Mouse (Mus musculus) heart, embryonic 15.5 days (tissue): ENCODE results near the gene Hspa2. TPM values are rescaled to one million over a fixed set of nuclear protein-coding genes. Genes with fewer than 3 reads are reported as not detected.
"Not testable (repeated sequence)": the region's sequence is repeated elsewhere in the genome, so short reads cannot be mapped to it uniquely, and the experiment has no call there.

Experiments used
- ATAC-seq: fragments of 200-750 bp; cut with Nextera tagmentation; replicated peaks from 2 replicates; pipeline ENCODE4 v1.8.0; 2017; ENCODE audit warnings: low read depth, moderate TSS enrichment; ENCODE audit not compliant: insufficient number of reproducible peaks, insufficient read depth, low FRiP score
- H3K27ac ChIP-seq: fragments of 300-500 bp; sonication (generic); 2 replicates; pipeline ENCODE4 v1.5.1; 2015; ENCODE audit warnings: mild to moderate bottlenecking, inconsistent platforms
- H3K27me3 ChIP-seq: fragments of 300-500 bp; sonication (generic); 2 replicates; pipeline ENCODE4 v1.6.1; 2015; ENCODE audit warnings: inconsistent platforms
- H3K36me3 ChIP-seq: fragments of 300-500 bp; sonication (generic); 2 replicates; pipeline ENCODE4 v1.6.1; 2015; ENCODE audit warnings: mild to moderate bottlenecking, inconsistent platforms
- H3K4me1 ChIP-seq: fragments of 300-500 bp; sonication (generic); replicated peaks from 2 replicates; pipeline ENCODE4 v1.6.1; 2015; ENCODE audit warnings: inconsistent platforms
- H3K4me2 ChIP-seq: fragments of 300-500 bp; sonication (generic); 2 replicates; pipeline ENCODE4 v1.6.1; 2015; ENCODE audit warnings: inconsistent platforms, mild to moderate bottlenecking, moderate library complexity
- H3K4me3 ChIP-seq: fragments of 300-500 bp; sonication (generic); 2 replicates; pipeline ENCODE4 v1.5.1; 2015; ENCODE audit warnings: mild to moderate bottlenecking, inconsistent platforms
- H3K9ac ChIP-seq: fragments of 300-500 bp; sonication (generic); 2 replicates; pipeline ENCODE4 v1.6.1; 2015; ENCODE audit warnings: mild to moderate bottlenecking, inconsistent platforms
- H3K9me3 ChIP-seq: fragments of 300-500 bp; sonication (generic); replicated peaks from 2 replicates; pipeline ENCODE4 v1.6.1; 2016; ENCODE audit warnings: inconsistent platforms
- WGBS: fragments of 180-500 bp; shearing (Covaris S2); methylation state at CpG from one replicate; pipeline ENCODE4 v1.1.7; 2015; ENCODE audit warnings: mixed read lengths; 5-methylcytosine and 5-hydroxymethylcytosine counted together
- polyA plus RNA-seq: library from polyadenylated mRNA; unstranded; fragments of >200 nt; fragmentation: Nextera tagmentation; extraction: Ambion mirVana; gene quantifications from 2 replicates; pipeline ENCODE4 v1.2.1, GENCODE M21; 2015

Gene Hspa2
- polyA plus RNA-seq, 1 experiment from 2014 or later, result 15.5 TPM

DNA sequence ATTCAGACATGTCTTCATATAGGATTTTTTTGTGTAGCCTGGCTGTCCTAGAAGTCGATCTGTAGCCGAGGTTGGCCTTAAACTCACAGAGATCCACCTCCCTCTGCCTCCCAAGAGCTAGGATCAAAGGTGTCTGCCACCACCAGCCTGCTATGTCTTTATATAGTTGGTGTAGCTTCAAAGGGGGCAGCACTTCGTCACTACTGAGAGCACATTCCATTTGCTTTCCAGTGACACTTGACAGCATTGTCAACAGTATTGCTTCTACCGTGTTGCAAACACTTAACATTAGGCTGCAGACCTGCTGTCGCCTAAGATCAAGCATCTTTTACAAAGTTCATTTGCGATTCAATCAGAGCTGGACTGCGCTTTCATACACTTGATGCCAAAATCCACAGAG, 30.1 kb downstream of the Hspa2 start:
- peak overlapping the region; percentile 16 for H3K4me3 ChIP-seq
- peak overlapping the region; percentile 64 for H3K4me2 ChIP-seq
- H3K27me3 ChIP-seq, result peaks cover 9% of the 10 kb centered on the region
- H3K27ac ChIP-seq, result no peak overlapping the region
- H3K9ac ChIP-seq, result no peak overlapping the region
- H3K4me1 ChIP-seq, result peaks cover 20% of the 10 kb centered on the region
- no peaks in the 10 kb centered on the region for H3K36me3 ChIP-seq
- 26% methylated on average over 7 of the region's 7 CpGs for WGBS
- ATAC-seq, result no peak; the same call in 1 of the 2 replicates
- no peaks in the 10 kb centered on the region for H3K9me3 ChIP-seq

DNA sequence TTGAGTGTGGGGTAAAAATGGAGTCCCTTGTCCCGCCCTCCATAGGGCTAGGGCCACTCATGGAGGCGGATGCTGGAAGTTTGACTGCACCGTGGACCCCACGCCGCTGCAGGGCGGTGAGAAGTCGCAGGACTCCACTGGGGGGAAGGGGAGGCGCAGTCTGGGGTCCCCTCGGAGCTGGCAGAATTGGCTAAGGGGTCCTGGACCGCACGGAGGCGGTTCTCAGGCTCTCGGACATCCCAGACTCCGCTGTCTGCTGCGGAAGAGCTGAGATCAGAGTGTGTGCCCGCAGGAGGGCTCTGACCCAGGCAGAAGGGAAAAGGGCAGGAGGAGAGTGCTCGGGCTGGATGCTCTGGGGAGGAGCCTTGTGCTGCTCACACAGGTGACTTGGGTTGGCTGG, 31.1 kb downstream of the Hspa2 start:
- no peak overlapping the region for H3K27ac ChIP-seq
- no peaks in the 10 kb centered on the region for H3K36me3 ChIP-seq
- peaks cover 20% of the 10 kb centered on the region for H3K4me1 ChIP-seq
- WGBS, result 3% methylated on average over 17 of the region's 17 CpGs
- peak overlapping the region; percentile 45 for H3K4me3 ChIP-seq
- H3K4me2 ChIP-seq, result peak overlapping the region; percentile 64
- H3K9ac ChIP-seq, result peak overlapping the region; percentile 29; the same call in 1 of the 2 replicates
- H3K27me3 ChIP-seq, result peaks cover 9% of the 10 kb centered on the region
- H3K9me3 ChIP-seq, result no peaks in the 10 kb centered on the region
- ATAC-seq, result 0 out of 2 replicates have a peak, but pooled peaks have one; percentile 58

DNA sequence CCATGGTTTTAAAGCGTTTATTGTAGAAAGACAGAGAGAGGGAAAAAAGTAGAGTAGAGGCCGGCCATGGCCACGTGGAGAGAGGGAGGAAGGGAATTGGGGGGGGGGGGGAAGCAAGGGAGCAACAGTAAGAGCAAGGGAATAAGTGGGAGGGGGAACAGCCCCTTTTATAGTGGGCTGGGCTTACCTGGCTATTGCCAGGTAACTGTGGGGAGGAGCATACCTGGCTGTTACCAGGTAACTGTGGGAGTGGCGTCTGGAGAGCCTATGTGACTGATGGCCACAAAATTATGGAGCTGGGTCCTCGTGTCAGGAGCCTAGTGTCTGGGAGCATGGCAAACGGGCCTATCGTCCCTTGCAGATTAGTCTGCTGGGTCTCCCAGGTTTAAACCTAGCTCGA, 31.6 kb downstream of the Hspa2 start:
- Histone ChIP-seq H3K4me2 (peak overlapping the region; percentile 64), H3K9ac (no peak overlapping the region)

DNA sequence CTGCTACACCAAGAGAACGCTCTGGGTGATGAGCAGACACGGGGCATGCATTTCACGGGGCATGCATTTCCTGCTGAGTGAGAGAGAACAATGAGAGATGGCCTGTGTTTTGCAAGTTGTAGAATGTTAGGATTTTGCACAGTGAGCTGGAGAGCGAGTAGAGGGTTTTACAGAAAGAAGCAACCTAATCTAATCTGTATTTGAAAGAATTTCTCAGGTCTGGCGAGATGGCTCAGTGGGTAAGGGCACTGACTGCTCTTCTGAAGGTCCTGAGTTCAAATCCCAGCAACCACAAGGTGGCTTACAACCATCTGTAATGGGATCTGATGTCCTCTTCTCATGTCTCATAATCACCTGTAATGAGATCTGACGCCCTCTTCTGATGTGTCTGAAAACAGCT, 39.5 kb downstream of the Hspa2 start:
- not testable (repeated sequence) for H3K4me2 ChIP-seq, H3K36me3 ChIP-seq, ATAC-seq, H3K27me3 ChIP-seq, H3K9ac ChIP-seq, H3K27ac ChIP-seq, H3K4me3 ChIP-seq, H3K9me3 ChIP-seq
- 71% methylated on average over 6 of the region's 6 CpGs for WGBS
- H3K4me1 ChIP-seq, result peaks cover 12% of the 10 kb centered on the region

More for the DNA sequence above, 31.6 kb downstream of the Hspa2 start:
- H3K4me1 ChIP-seq, result peaks cover 18% of the 10 kb centered on the region
- peak overlapping the region; percentile 45 for H3K4me3 ChIP-seq
- no peak for ATAC-seq
- 52% methylated on average over 8 of the region's 8 CpGs for WGBS
- no peaks in the 10 kb centered on the region for H3K9me3 ChIP-seq
- no peak overlapping the region for H3K27ac ChIP-seq
- peaks cover 9% of the 10 kb centered on the region for H3K27me3 ChIP-seq
- H3K36me3 ChIP-seq, result no peaks in the 10 kb centered on the region

DNA sequence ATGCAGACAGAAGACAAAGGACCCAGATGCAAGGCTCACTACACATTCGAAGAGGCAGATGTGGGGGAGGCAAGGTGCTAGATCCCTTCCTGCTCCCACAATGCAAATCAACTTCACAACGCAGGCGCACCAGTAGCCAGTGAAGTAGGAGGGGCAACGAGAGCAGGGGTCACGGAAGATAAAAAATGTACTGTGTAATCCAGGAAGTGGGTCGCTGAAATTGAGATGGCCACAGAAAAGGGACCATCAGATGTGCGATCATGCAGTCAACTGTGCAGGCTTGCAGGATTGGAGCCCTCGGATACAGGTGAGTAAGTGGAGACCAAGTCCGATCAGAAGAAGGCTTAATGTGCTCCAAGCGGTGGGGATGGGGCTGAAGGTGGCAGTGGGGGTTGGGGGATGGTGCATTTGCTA, 40.4 kb downstream of the Hspa2 start:
- Histone ChIP-seq H3K36me3 (no peaks in the 10 kb centered on the region), H3K27ac (no peak overlapping the region)

DNA sequence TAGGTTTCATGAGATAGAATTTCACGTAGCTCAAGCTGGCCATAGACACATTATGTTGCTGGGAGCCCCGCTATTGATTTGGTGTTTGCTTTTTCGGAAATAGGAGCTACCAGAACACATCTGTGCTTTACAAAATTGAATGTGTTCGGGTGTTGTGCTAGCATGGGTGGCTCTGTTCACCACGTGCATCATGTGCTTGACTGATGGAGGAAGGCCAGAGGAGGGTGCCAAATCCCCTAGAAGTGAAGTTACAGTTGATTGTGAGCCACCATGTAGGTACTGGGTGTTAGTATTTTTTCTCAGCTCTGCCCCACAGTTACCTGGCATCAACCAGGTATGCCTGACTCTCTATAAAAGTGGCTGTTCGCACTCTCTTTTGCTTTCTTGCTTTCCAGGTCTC, 40.9 kb downstream of the Hspa2 start:
- no peaks in the 10 kb centered on the region for H3K36me3 ChIP-seq
- no peaks in the 10 kb centered on the region for H3K27me3 ChIP-seq
- H3K4me3 ChIP-seq, result peak overlapping the region; percentile 27; the same call in 1 of the 2 replicates
- WGBS, result 82% methylated on average over 6 of the region's 6 CpGs
- H3K4me1 ChIP-seq, result peaks cover 13% of the 10 kb centered on the region
- H3K4me2 ChIP-seq, result peak overlapping the region; percentile 32; the same call in 1 of the 2 replicates
- H3K9me3 ChIP-seq, result no peaks in the 10 kb centered on the region
- no peak for ATAC-seq
- no peak overlapping the region for H3K9ac ChIP-seq
- no peak overlapping the region for H3K27ac ChIP-seq

More for the DNA sequence above, 40.4 kb downstream of the Hspa2 start:
- Histone ChIP-seq H3K9ac (no peak overlapping the region), H3K4me3 (peak overlapping the region; percentile 27), H3K4me2 (peak overlapping the region; percentile 32; the same call in 1 of the 2 replicates), H3K27me3 (no peaks in the 10 kb centered on the region), H3K4me1 (peaks cover 13% of the 10 kb centered on the region), H3K9me3 (no peaks in the 10 kb centered on the region)
- ATAC-seq, result no peak
- 56% methylated on average over 10 of the region's 10 CpGs for WGBS

DNA sequence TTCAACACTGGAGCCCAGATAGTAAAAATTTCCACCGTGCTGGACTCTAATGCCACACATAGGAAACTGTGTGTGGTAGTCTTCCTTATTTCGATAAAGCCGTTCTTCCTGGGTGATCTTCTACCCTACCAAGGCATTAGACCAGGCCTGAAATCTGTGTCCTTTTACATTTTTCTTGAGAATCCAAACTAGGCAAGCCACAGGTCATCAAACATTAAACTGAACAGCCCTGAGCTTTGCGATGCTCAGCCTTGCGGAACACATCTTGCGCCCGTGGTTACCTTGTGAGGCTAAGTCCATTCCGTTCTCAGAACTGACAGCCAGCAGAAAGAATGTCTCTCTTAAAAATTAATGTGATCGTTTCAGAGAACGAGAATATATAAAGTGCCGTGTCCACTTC, 42.2 kb downstream of the Hspa2 start:
- Histone ChIP-seq H3K27me3 (no peaks in the 10 kb centered on the region), H3K27ac (no peak overlapping the region), H3K4me3 (no peak overlapping the region), H3K4me1 (peaks cover 13% of the 10 kb centered on the region), H3K4me2 (no peak overlapping the region), H3K9ac (no peak overlapping the region), H3K9me3 (no peaks in the 10 kb centered on the region), H3K36me3 (no peaks in the 10 kb centered on the region)
- no peak for ATAC-seq
- WGBS, result 90% methylated on average over 11 of the region's 11 CpGs

DNA sequence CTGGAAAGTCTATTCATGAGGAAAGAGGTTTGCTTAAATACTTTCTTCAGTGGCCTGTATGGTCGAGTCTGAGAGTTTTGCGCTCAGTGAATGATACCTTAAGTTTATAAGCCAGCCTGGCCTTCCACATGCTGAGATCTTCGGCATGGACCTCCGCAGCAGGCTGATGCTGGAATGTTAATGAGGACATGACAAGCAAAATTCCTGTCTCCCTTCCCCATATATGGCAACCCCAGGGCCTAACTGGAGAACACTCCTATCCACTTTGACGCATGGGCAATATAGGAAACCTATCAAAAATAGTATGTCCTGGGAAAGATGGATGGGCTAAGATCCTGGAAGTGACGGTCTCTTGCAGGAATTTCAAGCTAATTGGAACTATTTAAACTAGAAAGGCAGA, 44.2 kb downstream of the Hspa2 start:
- H3K4me3 ChIP-seq, result peak overlapping the region; percentile 16
- H3K4me1 ChIP-seq, result peaks cover 13% of the 10 kb centered on the region
- no peaks in the 10 kb centered on the region for H3K9me3 ChIP-seq
- 44% methylated on average over 6 of the region's 6 CpGs for WGBS
- H3K27me3 ChIP-seq, result no peaks in the 10 kb centered on the region
- H3K4me2 ChIP-seq, result peak overlapping the region; percentile 49
- peak overlapping the region; percentile 2; the same call in 1 of the 2 replicates for H3K9ac ChIP-seq
- peak overlapping the region; percentile 43 for H3K27ac ChIP-seq
- no peaks in the 10 kb centered on the region for H3K36me3 ChIP-seq
- no peak for ATAC-seq

DNA sequence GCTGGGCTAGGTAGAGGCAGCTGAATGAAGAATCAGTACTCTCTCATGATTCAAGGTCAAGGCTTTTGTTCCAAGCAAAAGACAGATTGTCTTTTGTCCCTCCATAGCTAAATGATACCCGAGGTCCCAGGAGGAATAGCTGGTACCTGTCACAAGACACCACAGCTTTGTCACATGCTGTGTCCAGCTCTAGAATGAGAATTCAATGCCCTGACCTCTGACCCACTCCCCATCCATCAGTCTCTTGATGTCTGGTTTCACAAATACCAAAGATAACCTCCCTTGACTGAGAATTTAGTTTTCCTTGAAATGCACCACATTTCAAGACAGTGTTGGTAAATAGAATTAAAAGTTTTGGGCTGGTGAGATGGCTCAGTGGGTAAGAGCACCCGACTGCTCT, 48.2 kb downstream of the Hspa2 start:
- no peak overlapping the region for H3K9ac ChIP-seq
- no peaks in the 10 kb centered on the region for H3K27me3 ChIP-seq
- no peak overlapping the region for H3K27ac ChIP-seq
- no peak for ATAC-seq
- no peaks in the 10 kb centered on the region for H3K36me3 ChIP-seq
- no peaks in the 10 kb centered on the region for H3K9me3 ChIP-seq
- H3K4me1 ChIP-seq, result peaks cover 13% of the 10 kb centered on the region
- WGBS, result 55% methylated on average over 2 of the region's 2 CpGs
- no peak overlapping the region for H3K4me3 ChIP-seq
- no peak overlapping the region for H3K4me2 ChIP-seq

Other genes starting within 250 kb of the Hspa2 start
- 0.24 and 0.28 TPM in 2 replicates for gene Esr2, start 226.9 kb upstream of the Hspa2 start, polyA plus RNA-seq
- not detected in 2 replicates for gene Tex21, start 157.4 kb upstream of the Hspa2 start, polyA plus RNA-seq
- 35.1 and 44.4 TPM in 2 replicates for gene Mthfd1, start 148.9 kb upstream of the Hspa2 start, polyA plus RNA-seq
- gene Akap5, start 79.3 kb upstream of the Hspa2 start, polyA plus RNA-seq, result 2.9 and 4.0 TPM in 2 replicates
- 10.1 and 12.9 TPM in 2 replicates for gene Zbtb25, start 34.6 kb upstream of the Hspa2 start, polyA plus RNA-seq
- gene Zbtb1, start 33.9 kb upstream of the Hspa2 start, polyA plus RNA-seq, result 5.7 and 6.6 TPM in 2 replicates
- 1.8 and 2.2 TPM in 2 replicates for gene Ppp1r36, start 13.4 kb downstream of the Hspa2 start, polyA plus RNA-seq
- gene Plekhg3, start 126.7 kb downstream of the Hspa2 start, polyA plus RNA-seq, result 7.1 and 11.1 TPM in 2 replicates